Mouse (Mus musculus) spleen, postnatal 0 days (tissue): Measurements from ENCODE around the gene Tnfrsf14. TPM values are rescaled to one million over a fixed set of nuclear protein-coding genes. Genes with fewer than 3 reads are reported as not detected.

Experiments
- polyA plus RNA-seq: library from polyadenylated mRNA; unstranded; fragments of >200 nt; fragmentation: Nextera tagmentation; extraction: Ambion mirVana; gene quantifications from 2 replicates; pipeline ENCODE4 v1.2.1, GENCODE M21; 2015

The Tnfrsf14 gene
- polyA plus RNA-seq: 55.5 and 59.7 TPM in 2 replicates

GRCm38 (mm10) chr4:154928395-154929087 is at the start of gene Tnfrsf14:
Tnfrsf14 (minus strand) TSS chr4:154928563.

GRCm38 (mm10) chr4:154963901-154964580 is 35.7 kb upstream of the Tnfrsf14 start, which contains the start of gene Pank4:
Pank4 (plus strand) TSS chr4:154964123.

GRCm38 (mm10) chr4:154960690-154961225 is 32.4 kb upstream of the Tnfrsf14 start, which contains the start of gene Hes5:
Hes5 (plus strand) TSS chr4:154960923.

GRCm38 (mm10) chr4:154898506-154899446 is 29.6 kb downstream of the Tnfrsf14 start, which contains the start of gene Fam213b:
Fam213b (minus strand) TSS chr4:154899135.

Other genes starting within 250 kb of the Tnfrsf14 start
- gene Ttc34, start 91.1 kb downstream of the Tnfrsf14 start, polyA plus RNA-seq: 0.05 TPM in 2 replicates
- gene Mmel1, start 59.0 kb downstream of the Tnfrsf14 start, polyA plus RNA-seq: 1.3 and 1.5 TPM in 2 replicates
- 17.6 and 26.8 TPM in 2 replicates for gene Fam213b, start 29.4 kb downstream of the Tnfrsf14 start, polyA plus RNA-seq
- 0.52 and 0.62 TPM in 2 replicates for gene Hes5, start 32.4 kb upstream of the Tnfrsf14 start, polyA plus RNA-seq
- gene Pank4, start 35.6 kb upstream of the Tnfrsf14 start, polyA plus RNA-seq: 32.0 and 32.2 TPM in 2 replicates
- 0.17 TPM in 1 of 2 replicates, not detected in the other for gene Plch2, start 128.2 kb upstream of the Tnfrsf14 start, polyA plus RNA-seq
- 5.8 and 6.6 TPM in 2 replicates for gene Pex10, start 138.5 kb upstream of the Tnfrsf14 start, polyA plus RNA-seq
- gene Rer1, start 157.8 kb upstream of the Tnfrsf14 start, polyA plus RNA-seq: 91.1 and 94.1 TPM in 2 replicates
- 1.8 and 2.0 TPM in 2 replicates for gene Morn1, start 158.0 kb upstream of the Tnfrsf14 start, polyA plus RNA-seq